Mouse (Mus musculus) hindbrain, embryonic 10.5 days (tissue): ENCODE measurements at regions not wholly inside any gene's neighbourhood (a gene's known extent, or its start where the extent isn't known, plus 50 kb on each side); places are given as distances from the start of the nearest gene placed in this dataset.
A peak's percentile ranks its signal among the peaks of the same experiment; 100 is the strongest.
"Not testable (repeated sequence)": the region's sequence is repeated elsewhere in the genome, so short reads cannot be mapped to it uniquely, and the experiment has no call there.

Experiments used
- DNase-seq: peaks from one replicate; pipeline ENCODE4 v3.0.0-alpha.2; 2017; ENCODE audit warnings: low spot score
- H3K27ac ChIP-seq: fragments of 300-500 bp; sonication (generic); 2 replicates; pipeline ENCODE4 v1.5.1; 2016; ENCODE audit warnings: mild to moderate bottlenecking, moderate library complexity
- H3K27me3 ChIP-seq: fragments of 300-500 bp; sonication (generic); 2 replicates; pipeline ENCODE4 v1.6.1; 2016; ENCODE audit warnings: mild to moderate bottlenecking; ENCODE audit not compliant: poor library complexity, insufficient read depth, severe bottlenecking
- H3K36me3 ChIP-seq: fragments of 300-500 bp; sonication (generic); 2 replicates; pipeline ENCODE4 v1.6.1; 2016; ENCODE audit warnings: mild to moderate bottlenecking, moderate library complexity
- H3K4me1 ChIP-seq: fragments of 300-500 bp; sonication (generic); replicated peaks from 2 replicates; pipeline ENCODE4 v1.6.1; 2016; ENCODE audit warnings: mild to moderate bottlenecking
- H3K4me3 ChIP-seq: fragments of 300-500 bp; sonication (generic); 2 replicates; pipeline ENCODE4 v1.5.1; 2016; ENCODE audit warnings: mild to moderate bottlenecking, moderate library complexity
- H3K9me3 ChIP-seq: fragments of 300-500 bp; sonication (generic); 2 replicates; pipeline ENCODE4 v1.6.1; 2016; ENCODE audit warnings: mild to moderate bottlenecking, moderate library complexity
- WGBS: fragments of 180-500 bp; shearing (Covaris S2); methylation state at CpG from one replicate; pipeline ENCODE4 v1.1.7; 2016; 5-methylcytosine and 5-hydroxymethylcytosine counted together

DNA sequence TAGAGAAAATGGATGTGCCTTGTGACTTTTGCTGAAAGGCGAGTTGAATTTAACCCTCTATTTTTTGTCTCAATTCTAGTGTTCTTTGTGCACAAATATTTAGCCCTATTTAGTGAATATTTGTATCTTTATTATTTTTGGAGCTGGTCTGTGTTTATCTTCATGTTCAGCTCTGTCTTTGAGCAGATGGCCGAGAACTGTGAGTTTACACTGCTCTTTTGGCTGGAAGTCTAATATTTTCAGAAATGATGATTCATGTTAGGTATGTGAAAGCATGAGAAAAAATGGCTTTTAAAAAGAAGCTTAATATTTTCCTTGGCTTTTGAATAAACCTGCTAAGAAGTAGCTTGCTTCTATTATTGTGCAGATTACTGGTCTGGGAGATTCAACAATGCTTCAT lies 505.4 kb downstream of the Sema5a start:
- Histone ChIP-seq H3K4me1 (no peaks in the 10 kb centered on the region), H3K36me3 (no peaks in the 10 kb centered on the region), H3K27ac (no peak overlapping the region), H3K9me3 (no peaks in the 10 kb centered on the region), H3K4me3 (no peak overlapping the region), H3K27me3 (no peaks in the 10 kb centered on the region)
- 86% methylated on average over 2 of the region's 2 CpGs for WGBS
- DNase-seq = no peak

DNA sequence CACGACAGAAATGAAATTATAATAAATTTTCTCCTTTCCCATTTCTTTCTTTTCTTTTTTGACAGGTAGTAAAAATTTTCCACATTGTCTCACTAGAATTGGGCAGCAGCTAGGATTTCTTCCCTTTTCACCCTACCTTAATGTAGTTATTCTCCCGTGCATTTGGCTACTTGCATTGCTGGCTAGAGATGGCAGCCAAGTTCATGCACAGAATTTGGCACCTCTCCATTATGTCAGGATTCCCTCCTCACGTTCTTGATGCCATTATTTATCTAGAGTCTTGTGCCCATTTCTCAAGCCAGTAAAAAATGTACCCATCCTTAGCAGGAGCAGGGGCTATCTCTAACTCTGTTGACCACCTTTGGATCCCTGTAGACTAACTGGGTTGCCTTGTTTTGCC lies 507.4 kb downstream of the Sema5a start:
- Histone ChIP-seq H3K4me1 (no peaks in the 10 kb centered on the region), H3K27me3 (no peaks in the 10 kb centered on the region), H3K4me3 (no peak overlapping the region), H3K36me3 (no peaks in the 10 kb centered on the region), H3K27ac (no peak overlapping the region), H3K9me3 (no peaks in the 10 kb centered on the region)
- no peak for DNase-seq
- WGBS = 84% methylated on average over 3 of the region's 3 CpGs

DNA sequence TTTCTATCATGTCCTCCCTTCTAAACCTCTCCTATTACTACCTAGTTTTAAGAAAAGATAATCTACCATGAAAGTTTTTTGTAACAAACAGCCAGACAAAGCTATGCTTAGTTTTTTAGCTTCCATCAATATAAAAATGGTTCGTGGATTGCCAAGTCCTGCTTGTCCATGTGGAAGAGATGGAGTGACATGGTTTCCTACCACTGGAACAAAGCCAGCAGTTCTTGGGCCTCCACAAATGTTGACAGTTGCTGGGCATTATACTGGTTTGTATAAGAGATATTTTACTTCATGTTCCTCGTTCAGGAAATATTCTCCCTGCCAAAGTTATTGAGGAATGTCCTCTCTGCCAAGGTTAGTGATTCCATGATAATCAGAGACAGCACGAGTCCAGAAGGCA lies 515.5 kb downstream of the Sema5a start:
- no peaks in the 10 kb centered on the region for H3K4me1 ChIP-seq
- no peaks in the 10 kb centered on the region for H3K27me3 ChIP-seq
- WGBS = 85% methylated on average over 3 of the region's 3 CpGs
- H3K27ac ChIP-seq = no peak overlapping the region
- no peaks in the 10 kb centered on the region for H3K9me3 ChIP-seq
- H3K36me3 ChIP-seq = no peaks in the 10 kb centered on the region
- no peak for DNase-seq
- no peak overlapping the region for H3K4me3 ChIP-seq

DNA sequence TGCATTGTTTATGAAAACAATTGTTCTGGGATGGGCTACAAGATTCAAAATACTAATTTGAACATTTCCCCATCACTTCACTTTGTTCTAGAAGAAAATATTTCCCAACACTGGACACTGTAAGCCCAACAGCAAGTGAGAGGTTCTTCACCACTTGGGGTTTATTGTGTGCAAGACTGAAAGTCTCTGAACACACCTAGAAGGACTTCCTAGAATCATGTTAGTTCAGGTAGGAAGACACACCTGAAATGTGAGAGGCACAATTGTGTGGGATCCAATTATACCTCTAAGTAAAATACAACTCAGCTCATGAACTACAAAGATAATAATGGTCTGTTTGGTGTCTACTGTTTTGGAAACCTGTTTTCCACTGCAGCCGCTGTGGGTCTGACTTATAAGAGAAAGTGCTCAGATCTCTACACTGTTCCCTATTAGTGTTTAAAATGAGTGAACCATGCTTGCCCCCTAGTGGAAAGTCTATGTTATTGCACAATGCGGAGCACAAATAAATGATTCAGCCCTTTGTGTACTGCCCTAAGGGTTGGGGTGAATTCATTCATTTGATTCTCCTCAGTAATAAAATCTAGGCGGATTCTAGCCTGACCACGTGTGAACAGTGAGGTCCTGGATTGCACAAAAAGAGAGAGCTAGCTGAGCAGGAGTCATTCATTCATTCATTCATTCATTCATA lies 521.5 kb downstream of the Sema5a start:
- no peak overlapping the region for H3K4me3 ChIP-seq
- DNase-seq = no peak
- H3K27me3 ChIP-seq = no peaks in the 10 kb centered on the region
- H3K36me3 ChIP-seq = no peaks in the 10 kb centered on the region
- H3K4me1 ChIP-seq = no peaks in the 10 kb centered on the region
- H3K9me3 ChIP-seq = no peaks in the 10 kb centered on the region
- 14% methylated on average over 4 of the region's 4 CpGs for WGBS
- H3K27ac ChIP-seq = no peak overlapping the region

DNA sequence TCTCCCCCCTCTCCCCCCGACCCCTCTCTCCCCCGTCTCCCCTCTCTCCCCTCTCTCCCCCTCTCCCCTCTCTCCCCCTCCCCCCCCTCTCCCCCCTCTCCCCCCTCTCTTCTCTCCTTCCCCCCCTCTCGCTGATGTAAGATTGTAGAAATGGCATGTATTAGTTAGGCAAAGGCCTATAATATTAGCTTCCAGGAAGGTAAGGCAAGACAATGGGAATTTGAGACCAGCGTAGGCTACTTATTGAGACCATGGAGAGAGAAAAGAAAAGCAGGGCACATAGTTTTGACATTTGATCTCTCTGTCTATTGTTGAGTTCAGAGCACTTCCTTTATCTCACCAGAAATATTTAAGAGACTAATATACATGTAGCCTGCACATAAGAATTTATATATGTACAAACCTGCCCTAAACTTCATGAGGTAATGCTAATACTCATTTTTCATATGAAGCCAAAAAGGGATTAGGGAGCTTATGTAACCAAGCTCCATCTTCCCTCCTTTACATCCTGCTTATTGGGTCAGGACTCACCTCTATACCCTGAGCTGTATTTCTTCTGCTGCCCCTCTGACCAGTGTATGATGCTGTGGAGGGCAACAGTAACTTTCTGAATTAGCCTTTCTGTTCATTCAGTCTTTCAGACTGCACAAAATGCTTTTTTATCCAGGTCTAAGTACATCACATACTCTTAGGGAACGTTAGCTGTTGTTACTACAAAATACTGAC lies 522.3 kb downstream of the Sema5a start:
- no peak for DNase-seq
- Histone ChIP-seq H3K4me3 (no peak overlapping the region), H3K27ac (no peak overlapping the region), H3K36me3 (no peaks in the 10 kb centered on the region), H3K9me3 (no peaks in the 10 kb centered on the region), H3K4me1 (no peaks in the 10 kb centered on the region), H3K27me3 (no peaks in the 10 kb centered on the region)
- 56% methylated on average over 3 of the region's 5 CpGs for WGBS

DNA sequence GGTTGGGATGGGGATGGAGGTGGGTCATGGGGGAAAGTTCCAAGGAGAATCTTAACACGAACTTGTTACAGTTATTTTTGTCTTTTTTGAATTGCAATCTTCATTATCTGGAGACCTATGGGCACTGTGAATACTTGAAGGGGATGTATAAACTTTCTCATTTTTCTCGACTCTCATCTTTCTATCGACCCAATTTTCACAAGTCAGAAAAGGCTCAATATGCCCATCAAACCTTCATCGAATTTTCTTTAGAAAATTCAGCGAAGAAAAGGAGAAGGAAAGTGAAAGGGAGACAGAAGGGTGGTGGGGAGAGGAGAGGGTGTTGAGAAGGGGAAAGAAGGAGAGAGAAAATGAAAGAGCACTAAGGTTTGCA lies 533.6 kb downstream of the Sema5a start:
- H3K27me3 ChIP-seq, DNase-seq, H3K4me3 ChIP-seq, H3K36me3 ChIP-seq, H3K27ac ChIP-seq, H3K4me1 ChIP-seq, H3K9me3 ChIP-seq: not testable (repeated sequence)
- WGBS = 32% methylated on average over 5 of the region's 5 CpGs

DNA sequence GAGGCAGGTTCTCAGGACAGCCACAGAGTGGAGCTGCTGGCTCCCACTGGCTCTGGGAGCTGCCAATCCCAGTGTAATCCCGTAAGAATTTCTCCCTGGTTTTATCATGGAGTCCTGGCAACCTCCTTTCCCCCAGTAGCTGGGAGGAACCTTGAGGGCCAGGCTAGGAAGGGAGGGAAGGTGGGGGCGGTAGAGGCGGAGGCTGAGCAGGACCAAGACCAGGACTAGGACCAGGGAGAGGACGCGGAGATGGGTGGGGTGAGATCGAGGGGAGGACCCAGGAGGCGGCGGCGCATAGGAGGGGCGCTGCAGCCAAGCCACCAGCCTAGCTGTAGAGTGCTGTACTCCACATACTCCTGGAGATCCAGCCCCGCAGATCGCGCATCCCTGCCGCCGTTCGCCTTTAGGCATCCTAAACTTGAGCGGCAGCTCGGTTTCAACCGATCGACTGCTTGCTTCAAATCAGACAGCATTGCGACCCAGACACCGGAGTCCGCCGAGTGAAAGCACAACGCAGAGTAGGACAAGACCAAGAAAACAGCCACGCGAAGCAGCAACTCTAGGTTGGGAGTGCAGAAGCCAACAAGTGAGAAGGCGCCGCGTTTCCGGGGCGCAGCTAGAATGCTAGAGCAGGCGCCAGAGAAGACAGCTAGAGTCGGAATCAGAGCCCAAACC lies 534.1 kb downstream of the Sema5a start:
- H3K9me3 ChIP-seq, H3K27me3 ChIP-seq, H3K36me3 ChIP-seq, H3K4me1 ChIP-seq: not testable (repeated sequence)
- peak overlapping the region; percentile 83 for H3K27ac ChIP-seq
- peak overlapping the region; percentile 62 for H3K4me3 ChIP-seq
- DNase-seq = peak; percentile 85
- WGBS = 1% methylated on average over 34 of the region's 34 CpGs

DNA sequence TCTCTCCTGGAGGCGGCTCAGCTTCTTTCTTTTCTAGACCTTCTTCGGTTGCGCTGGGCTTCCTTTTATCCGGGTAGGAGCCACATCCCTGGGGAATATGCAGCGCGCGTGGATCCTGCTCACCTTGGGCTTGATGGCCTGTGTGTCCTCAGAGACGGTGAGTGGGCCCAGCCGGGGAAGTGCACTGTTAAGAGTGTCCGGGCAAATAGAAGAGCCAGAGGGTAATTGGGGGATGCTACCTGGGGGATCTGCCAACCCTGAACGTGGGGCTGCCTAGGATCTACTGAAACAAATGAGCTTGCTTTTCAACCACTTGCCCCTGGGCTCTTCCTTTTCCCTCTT lies 534.6 kb downstream of the Sema5a start:
- not testable (repeated sequence) for DNase-seq, H3K27me3 ChIP-seq, H3K9me3 ChIP-seq, H3K36me3 ChIP-seq, H3K4me1 ChIP-seq
- H3K4me3 ChIP-seq = peak overlapping the region; percentile 62
- WGBS = 5% methylated on average over 11 of the region's 11 CpGs
- peak overlapping the region; percentile 83 for H3K27ac ChIP-seq

DNA sequence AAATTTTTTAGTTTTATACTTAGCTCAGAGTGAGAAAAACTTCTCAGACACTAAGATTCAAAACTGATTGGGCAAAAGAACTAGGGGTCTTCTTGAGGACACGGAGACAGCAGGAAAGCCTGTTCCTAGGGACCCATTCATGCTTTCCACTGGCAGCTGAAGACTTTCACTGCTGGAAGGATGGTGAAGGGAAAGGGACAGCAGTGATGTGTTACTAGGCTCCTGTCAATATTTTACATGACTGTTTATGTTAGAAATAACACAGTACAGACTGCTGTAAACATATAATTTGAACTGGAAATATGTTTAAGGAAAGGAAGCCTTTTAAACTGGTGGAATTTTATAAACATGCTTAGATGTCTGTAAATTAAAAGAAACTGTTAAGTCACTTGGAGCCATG lies 537.0 kb downstream of the Sema5a start:
- H3K9me3 ChIP-seq, H3K27me3 ChIP-seq, H3K36me3 ChIP-seq, H3K4me1 ChIP-seq, H3K4me3 ChIP-seq, H3K27ac ChIP-seq, DNase-seq: not testable (repeated sequence)
- 68% methylated on average over 1 of the region's 1 CpGs for WGBS

DNA sequence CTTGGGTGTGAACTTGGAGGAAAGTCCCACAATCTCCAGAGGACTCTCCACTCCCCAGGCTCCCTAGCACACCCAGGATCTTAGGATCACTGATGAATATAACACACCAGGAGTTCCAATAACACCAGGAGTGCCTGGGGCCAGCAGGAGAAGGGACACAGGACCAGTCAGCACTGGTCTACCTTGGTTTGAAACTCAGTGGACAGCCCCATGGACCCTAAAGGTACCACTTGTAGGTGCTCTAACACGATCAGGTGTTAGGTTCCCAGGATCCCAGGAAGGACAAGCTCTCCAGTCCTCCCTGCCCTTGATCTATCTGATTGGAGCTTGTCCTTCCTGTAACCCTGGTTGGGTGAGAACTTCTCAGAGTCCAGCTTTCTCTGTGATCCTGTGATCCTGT lies 554.6 kb downstream of the Sema5a start:
- DNase-seq = no peak
- H3K9me3 ChIP-seq = peaks cover 10% of the 10 kb centered on the region; the same call in 1 of the 2 replicates
- no peaks in the 10 kb centered on the region for H3K27me3 ChIP-seq
- no peaks in the 10 kb centered on the region for H3K4me1 ChIP-seq
- 80% methylated on average over 1 of the region's 1 CpGs for WGBS
- no peak overlapping the region for H3K27ac ChIP-seq
- no peak overlapping the region for H3K4me3 ChIP-seq
- H3K36me3 ChIP-seq = 0 out of 2 replicates have a peak, but pooled peaks cover 10% of the 10 kb centered on the region

DNA sequence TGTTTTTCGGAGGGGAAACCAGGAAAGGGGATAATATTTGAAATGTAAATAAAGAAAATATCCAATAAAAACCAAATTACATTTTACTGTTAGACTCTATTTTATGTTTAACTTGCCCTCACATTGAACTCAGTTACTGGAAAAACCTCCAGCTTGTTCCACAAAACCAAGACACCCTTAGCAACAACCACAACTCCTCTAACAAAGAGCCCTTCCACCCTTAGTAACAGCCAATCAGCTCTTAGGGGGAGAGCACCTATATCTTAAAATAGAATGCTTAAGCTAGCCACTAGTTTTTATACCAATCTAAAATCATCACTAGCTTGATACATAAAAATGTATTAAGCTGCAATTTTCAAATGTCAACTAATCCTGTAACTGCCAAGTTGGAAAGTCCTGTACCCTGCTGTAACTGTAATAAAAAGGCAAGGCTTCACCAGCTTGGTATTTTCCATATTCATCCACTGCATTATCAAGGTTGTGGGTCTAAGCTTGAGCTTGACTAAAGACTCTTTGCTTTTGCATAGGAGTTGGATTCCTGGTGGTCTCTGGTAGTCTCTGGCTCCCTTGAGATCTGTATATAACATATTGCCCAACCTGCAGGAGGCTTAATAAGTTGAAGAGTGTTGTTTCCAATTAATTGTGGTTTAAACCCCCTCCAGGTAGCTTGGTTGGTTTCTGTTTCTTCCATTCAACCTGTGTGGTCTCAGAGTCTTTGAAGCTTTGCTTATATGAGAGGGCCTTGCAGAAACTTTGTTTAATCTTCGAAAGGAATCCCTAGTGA lies 566.4 kb downstream of the Sema5a start:
- H3K9me3 ChIP-seq = peaks cover 7% of the 10 kb centered on the region; the same call in 1 of the 2 replicates
- no peak overlapping the region for H3K27ac ChIP-seq
- H3K27me3 ChIP-seq = no peaks in the 10 kb centered on the region
- no peaks in the 10 kb centered on the region for H3K36me3 ChIP-seq
- H3K4me3 ChIP-seq = no peak overlapping the region
- 85% methylated on average over 2 of the region's 2 CpGs for WGBS
- no peaks in the 10 kb centered on the region for H3K4me1 ChIP-seq
- DNase-seq = no peak

DNA sequence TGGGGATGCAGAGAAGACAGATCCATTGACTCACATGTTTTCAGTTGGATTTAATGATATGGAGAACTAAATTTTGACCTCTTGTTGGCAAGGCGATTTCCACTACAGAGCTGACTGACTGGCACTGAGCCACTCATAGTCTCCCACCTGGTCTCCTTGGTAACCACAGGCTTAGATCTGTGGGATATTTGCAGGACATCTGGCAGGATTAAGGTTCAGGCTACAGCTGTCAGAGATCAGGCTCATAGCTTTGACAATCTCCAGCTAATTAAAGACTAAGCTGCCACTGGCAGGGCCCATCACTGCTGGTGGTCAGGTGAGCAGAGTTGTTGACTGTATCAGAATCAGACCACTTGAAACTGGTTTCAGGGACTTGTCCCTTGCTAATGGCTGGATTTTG lies 595.4 kb downstream of the Sema5a start:
- Histone ChIP-seq H3K4me3 (no peak overlapping the region), H3K9me3 (no peaks in the 10 kb centered on the region), H3K4me1 (no peaks in the 10 kb centered on the region), H3K27me3 (no peaks in the 10 kb centered on the region), H3K27ac (no peak overlapping the region), H3K36me3 (no peaks in the 10 kb centered on the region)
- no peak for DNase-seq
- WGBS = 77% methylated on average over 1 of the region's 1 CpGs
